Mouse (Mus musculus): ENCODE measurements around the gene Zmynd19. TPM values are rescaled to one million over a fixed set of nuclear protein-coding genes. Genes with fewer than 3 reads are reported as not detected.
"Not testable (repeated sequence)": the region's sequence is repeated elsewhere in the genome, so short reads cannot be mapped to it uniquely, and the experiment has no call there.

The Zmynd19 gene
- polyA plus RNA-seq, 1 experiment from 2014 or later: 12.2 TPM

DNA sequence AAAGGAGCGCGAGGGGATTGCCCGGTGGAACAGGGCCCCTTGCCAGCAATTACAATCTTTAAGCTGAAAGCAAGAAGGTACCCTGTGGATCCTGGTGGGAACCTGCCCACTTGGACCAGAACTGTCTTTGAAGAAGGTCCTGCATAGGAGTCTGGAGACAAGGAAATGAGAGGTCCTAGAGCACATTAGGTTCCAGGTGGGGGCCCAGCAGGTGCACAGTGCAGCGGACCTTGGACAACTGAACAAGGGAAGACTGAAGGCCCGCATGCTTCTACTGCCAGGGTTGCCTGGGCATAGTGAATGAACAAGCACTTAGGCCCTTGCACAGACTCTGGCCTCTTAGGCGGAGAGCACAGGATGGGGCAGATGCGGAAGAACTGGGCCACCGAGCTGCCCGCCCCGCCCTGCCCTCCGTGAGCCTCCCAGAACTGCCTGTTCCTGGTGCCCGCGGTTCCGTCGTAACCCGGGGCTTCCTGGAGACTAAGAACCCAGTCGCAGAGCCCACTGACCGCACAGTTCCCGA, 15.1 kb upstream of the Zmynd19 start:
- peak; percentile 78 for ATAC-seq (replicated peaks; ENCODE audit: low FRiP score, low read depth)
- no peak for TF ChIP-seq CTCF (IDR thresholded peaks at IDR 0.05; ENCODE audit: low read depth)
- DNase-seq (ENCODE audit: low spot score): peak; percentile 52
- no peaks in the 10 kb centered on the region for H3K36me3 ChIP-seq (ENCODE audit: insufficient read depth, low read length)
- H3K4me1 ChIP-seq (replicated peaks; ENCODE audit: insufficient read depth, low read length): peaks cover 10% of the 10 kb centered on the region; the same call in 1 of the 2 replicates
- no peaks in the 10 kb centered on the region for H3K27me3 ChIP-seq (ENCODE audit: insufficient read depth, low read length)
- H3K9me3 ChIP-seq (replicated peaks; ENCODE audit: low read length): no peaks in the 10 kb centered on the region
- H3K4me3 ChIP-seq (replicated peaks; ENCODE audit: low read depth, low read length): peak overlapping the region; percentile 51
- peak overlapping the region; percentile 62 for H3K9ac ChIP-seq (ENCODE audit: low read depth, low read length)
- H3K27ac ChIP-seq: peak overlapping the region; percentile 86
- H3K4me2 ChIP-seq (ENCODE audit: low read length): peak overlapping the region; percentile 72
- 5% methylated on average over 19 of the region's 19 CpGs for WGBS

DNA sequence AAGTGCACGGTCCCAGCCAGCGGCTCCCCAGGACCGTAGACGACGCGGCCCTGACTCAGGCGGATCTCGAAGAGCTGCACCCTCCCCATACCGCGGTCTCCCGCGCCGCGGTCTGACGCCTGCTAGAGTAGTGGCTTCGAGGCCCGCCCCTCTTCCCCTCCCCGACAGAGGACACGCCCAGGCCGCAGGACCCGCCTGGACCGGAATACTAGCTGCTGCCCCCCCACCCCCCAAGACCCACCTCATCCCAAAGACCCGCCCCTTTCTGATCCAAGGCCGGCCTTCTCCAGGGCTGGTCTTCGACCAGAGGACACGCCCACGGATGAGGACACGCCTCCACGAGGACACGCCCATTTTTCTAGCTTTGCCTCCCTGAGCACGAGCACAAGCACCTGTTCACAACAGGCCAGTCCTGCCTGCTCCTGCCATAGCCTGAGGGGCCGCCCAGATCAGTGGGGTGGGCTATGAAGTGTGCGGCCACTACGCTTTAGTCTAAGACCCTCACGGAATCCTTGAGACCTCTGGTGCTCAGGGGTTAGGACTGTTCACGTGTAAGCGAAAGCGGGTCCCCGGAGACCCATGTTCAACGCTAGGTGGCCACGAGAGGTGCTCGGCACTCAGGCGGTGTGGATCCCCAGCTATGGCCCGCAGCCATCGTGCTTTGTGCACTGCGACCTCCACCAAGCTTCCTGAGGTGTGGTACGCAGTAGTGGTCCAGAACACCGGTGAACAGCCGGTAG, 14.4 kb upstream of the Zmynd19 start, which contains the start of gene Arrdc1:
Gene Arrdc1, minus strand, starts transcription at position 196 of the 740 bp plus-strand sequence.
- TF ChIP-seq CTCF (IDR thresholded peaks at IDR 0.05; ENCODE audit: low read depth): peak; percentile 66
- Histone ChIP-seq H3K36me3 (ENCODE audit: insufficient read depth, low read length) (no peaks in the 10 kb centered on the region), H3K9me3 (replicated peaks; ENCODE audit: low read length) (no peaks in the 10 kb centered on the region), H3K4me2 (ENCODE audit: low read length) (peak within 1 kb of the TSS; percentile 72), H3K4me3 (replicated peaks; ENCODE audit: low read depth, low read length) (peak within 1 kb of the TSS; percentile 51), H3K9ac (ENCODE audit: low read depth, low read length) (peak within 1 kb of the TSS; percentile 62), H3K4me1 (replicated peaks; ENCODE audit: insufficient read depth, low read length) (peaks cover 10% of the 10 kb centered on the region; the same call in 1 of the 2 replicates), H3K27me3 (ENCODE audit: insufficient read depth, low read length) (no peaks in the 10 kb centered on the region), H3K27ac (peak within 1 kb of the TSS; percentile 86)
- DNase-seq (ENCODE audit: low spot score): peak; percentile 98
- under 1% methylated on average over 49 of the region's 49 CpGs for WGBS
- peak; percentile 93 for ATAC-seq (replicated peaks; ENCODE audit: low FRiP score, low read depth)

DNA sequence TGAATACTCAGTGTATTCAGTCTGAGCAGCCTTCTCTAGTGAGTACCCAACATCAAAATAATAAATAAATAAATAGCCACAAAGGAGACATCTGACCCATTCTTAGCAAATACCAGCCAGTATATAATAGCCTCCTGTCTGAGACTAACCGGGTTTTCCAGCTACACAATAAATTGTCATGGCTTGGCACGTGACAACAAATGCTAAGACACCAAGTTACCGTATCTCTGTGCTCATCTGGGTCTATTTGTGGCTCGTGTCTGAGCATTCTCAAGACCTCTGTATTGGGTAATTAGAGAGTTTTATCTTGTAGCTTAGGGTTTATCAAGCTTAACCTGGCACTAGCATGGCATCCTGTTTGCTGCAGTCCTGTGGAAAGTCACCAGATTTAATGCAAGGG, 7.5 kb upstream of the Zmynd19 start:
- Histone ChIP-seq H3K4me3 (replicated peaks; ENCODE audit: low read depth, low read length) (no peak overlapping the region), H3K9me3 (replicated peaks; ENCODE audit: low read length) (no peaks in the 10 kb centered on the region), H3K36me3 (ENCODE audit: insufficient read depth, low read length) (no peaks in the 10 kb centered on the region), H3K4me2 (ENCODE audit: low read length) (no peak overlapping the region), H3K9ac (ENCODE audit: low read depth, low read length) (no peak overlapping the region), H3K27me3 (ENCODE audit: insufficient read depth, low read length) (no peaks in the 10 kb centered on the region), H3K4me1 (replicated peaks; ENCODE audit: insufficient read depth, low read length) (no peaks in the 10 kb centered on the region), H3K27ac (no peak overlapping the region)
- DNase-seq (ENCODE audit: low spot score): no peak
- no peak for ATAC-seq (replicated peaks; ENCODE audit: low FRiP score, low read depth)
- TF ChIP-seq CTCF (IDR thresholded peaks at IDR 0.05; ENCODE audit: low read depth): no peak
- whole genome bisulfite sequencing: 60% methylated on average over 4 of the region's 4 CpGs

DNA sequence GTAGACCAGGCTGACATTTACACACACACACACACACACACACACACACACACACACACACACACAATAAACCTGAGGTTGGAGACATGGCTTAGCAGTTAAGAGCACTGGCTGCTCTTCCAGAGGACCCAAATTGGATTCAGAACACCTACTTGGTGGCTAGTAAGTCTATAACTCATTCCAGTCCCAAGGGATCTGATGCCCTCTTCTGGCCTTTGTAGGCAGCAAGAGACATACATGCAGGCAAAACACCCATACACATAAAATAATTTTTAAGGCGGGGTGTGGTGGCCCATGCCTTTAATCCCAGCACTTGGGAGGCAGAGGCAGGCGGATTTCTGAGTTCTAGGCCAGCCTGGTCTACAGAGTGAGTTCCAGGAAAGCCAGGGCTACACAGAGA, 5.3 kb upstream of the Zmynd19 start:
- not testable (repeated sequence) for H3K27me3 ChIP-seq (ENCODE audit: insufficient read depth, low read length); H3K4me3 ChIP-seq (replicated peaks; ENCODE audit: low read depth, low read length); H3K9ac ChIP-seq (ENCODE audit: low read depth, low read length); H3K4me2 ChIP-seq (ENCODE audit: low read length); H3K4me1 ChIP-seq (replicated peaks; ENCODE audit: insufficient read depth, low read length); H3K9me3 ChIP-seq (replicated peaks; ENCODE audit: low read length); H3K36me3 ChIP-seq (ENCODE audit: insufficient read depth, low read length); H3K27ac ChIP-seq; ATAC-seq (replicated peaks; ENCODE audit: low FRiP score, low read depth)
- WGBS: 58% methylated on average over 2 of the region's 2 CpGs
- peak; percentile 40 for DNase-seq (ENCODE audit: low spot score)
- peak; percentile 72 for TF ChIP-seq CTCF (IDR thresholded peaks at IDR 0.05; ENCODE audit: low read depth)

DNA sequence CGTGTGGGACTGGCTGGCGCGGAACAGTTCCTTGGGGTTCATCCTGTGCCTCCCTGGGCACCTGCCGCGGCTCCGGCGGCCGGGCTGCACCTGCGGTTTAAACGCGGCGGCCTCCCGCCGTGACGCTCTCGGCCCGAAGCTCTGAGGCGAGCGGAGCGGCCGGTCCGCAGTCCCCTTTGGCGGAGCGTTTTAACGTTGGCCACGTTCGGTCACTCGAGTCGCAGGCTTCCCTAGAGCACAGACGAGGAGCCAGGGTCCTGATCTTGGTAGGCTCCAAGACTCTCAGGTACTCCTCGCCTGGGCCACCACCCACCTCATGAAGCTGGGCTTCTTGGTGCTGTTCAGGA, 570 bp downstream of the Zmynd19 start:
- TF ChIP-seq CTCF (IDR thresholded peaks at IDR 0.05; ENCODE audit: low read depth): no peak
- H3K4me2 ChIP-seq (ENCODE audit: low read length): peak overlapping the region; percentile 92
- H3K27me3 ChIP-seq (ENCODE audit: insufficient read depth, low read length): no peaks in the 10 kb centered on the region
- peaks cover 8% of the 10 kb centered on the region for H3K4me1 ChIP-seq (replicated peaks; ENCODE audit: insufficient read depth, low read length)
- DNase-seq (ENCODE audit: low spot score) (no peak), ATAC-seq (replicated peaks; ENCODE audit: low FRiP score, low read depth) (no peak; the same call in 1 of the 2 replicates)
- H3K9ac ChIP-seq (ENCODE audit: low read depth, low read length): peak overlapping the region; percentile 88
- 0% methylated on average over 31 of the region's 31 CpGs for WGBS
- peak overlapping the region; percentile 81 for H3K4me3 ChIP-seq (replicated peaks; ENCODE audit: low read depth, low read length)
- peak overlapping the region; percentile 72 for H3K27ac ChIP-seq
- no peaks in the 10 kb centered on the region for H3K9me3 ChIP-seq (replicated peaks; ENCODE audit: low read length)
- peaks cover 17% of the 10 kb centered on the region for H3K36me3 ChIP-seq (ENCODE audit: insufficient read depth, low read length)

DNA sequence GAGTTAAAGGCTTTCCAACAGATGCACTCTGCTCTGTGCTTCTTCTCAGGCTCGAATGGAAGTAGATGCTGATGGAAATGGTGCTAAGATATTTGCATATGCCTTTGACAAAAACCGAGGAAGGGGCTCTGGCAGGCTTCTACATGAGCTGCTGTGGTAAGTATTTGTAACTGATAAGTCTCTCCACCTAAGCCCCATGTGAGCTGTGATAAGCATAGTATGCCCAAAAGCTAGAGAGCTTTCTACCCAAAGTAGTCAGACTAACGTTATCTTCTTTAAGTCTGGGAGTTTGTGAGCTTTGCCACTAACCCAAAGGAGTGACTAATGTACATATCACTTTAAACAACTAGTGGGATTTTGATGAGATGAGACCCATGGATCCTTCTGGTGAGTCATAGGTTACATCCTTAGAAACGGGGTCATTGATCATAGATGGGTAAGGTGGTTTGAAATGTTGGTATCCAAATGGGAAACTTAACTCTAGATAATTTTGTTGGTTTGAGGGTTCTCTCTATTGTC, 3.0 kb downstream of the Zmynd19 start:
- Histone ChIP-seq H3K4me1 (replicated peaks; ENCODE audit: insufficient read depth, low read length) (peaks cover 8% of the 10 kb centered on the region), H3K4me2 (ENCODE audit: low read length) (no peak overlapping the region), H3K27me3 (ENCODE audit: insufficient read depth, low read length) (no peaks in the 10 kb centered on the region), H3K9me3 (replicated peaks; ENCODE audit: low read length) (no peaks in the 10 kb centered on the region), H3K9ac (ENCODE audit: low read depth, low read length) (no peak overlapping the region), H3K27ac (no peak overlapping the region), H3K36me3 (ENCODE audit: insufficient read depth, low read length) (peaks cover 28% of the 10 kb centered on the region), H3K4me3 (replicated peaks; ENCODE audit: low read depth, low read length) (no peak overlapping the region)
- ATAC-seq (replicated peaks; ENCODE audit: low FRiP score, low read depth) (no peak), DNase-seq (ENCODE audit: low spot score) (no peak)
- 83% methylated on average over 4 of the region's 4 CpGs for WGBS
- no peak for TF ChIP-seq CTCF (IDR thresholded peaks at IDR 0.05; ENCODE audit: low read depth)

All from kidney, postnatal 0 days (tissue).